Mouse (Mus musculus) cerebellum, postnatal 25 days (tissue): Measurements from ENCODE around the gene Asl.

Experiments
- DNase-seq, 2 experiments: peaks; one replicate each; pipeline ENCODE4 v3.0.0; 2021; ENCODE audit warnings: mixed read lengths in 2 of 2

The Asl gene

GRCm38 (mm10) chr5:130029142-130029897 lies at the start of gene Asl, which contains the start of gene Crcp:
Gene Asl (minus strand): TSS chr5:130029247.
Gene Crcp (plus strand): TSS chr5:130029290.
- DNase-seq: peak; percentile 93 to 96

GRCm38 (mm10) chr5:130078834-130079156 lies 49.7 kb upstream of the Asl start:
- DNase-seq: no peak

DNA sequence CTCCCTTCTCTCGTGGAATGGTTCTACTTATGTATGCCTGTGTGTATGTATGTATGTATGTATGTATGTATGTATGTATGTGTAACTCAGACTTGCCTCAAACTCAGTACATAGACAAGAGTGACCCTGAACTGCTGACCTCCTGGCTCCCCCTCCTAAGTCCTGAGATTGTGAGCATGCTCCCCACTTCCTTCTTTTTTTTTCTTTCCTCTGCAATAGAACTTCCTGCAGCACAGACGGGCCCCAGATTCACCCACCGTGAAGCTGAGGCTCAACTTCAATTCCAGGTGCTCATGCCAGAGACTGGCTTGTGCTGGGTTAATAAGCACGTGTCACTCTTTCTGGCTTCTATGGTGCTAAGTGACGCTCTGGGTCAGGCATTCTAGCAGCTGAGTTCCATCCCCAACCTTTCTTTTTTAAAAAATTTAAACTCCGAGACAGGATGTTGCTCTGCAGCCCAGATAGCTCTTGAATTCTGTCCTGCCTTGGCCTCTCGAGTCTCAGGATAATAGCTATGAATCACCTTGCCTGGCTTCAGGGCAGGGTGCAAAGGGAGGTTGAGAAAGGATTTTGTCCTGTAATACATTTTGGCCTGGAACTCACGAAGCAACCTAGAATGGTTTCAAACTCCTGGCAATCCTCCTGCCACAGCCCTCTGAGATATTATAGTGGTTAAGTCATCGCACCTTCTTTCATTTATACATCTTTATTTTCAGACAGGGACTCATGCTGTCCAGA lies 49.2 kb upstream of the Asl start:
- DNase-seq: no peak

DNA sequence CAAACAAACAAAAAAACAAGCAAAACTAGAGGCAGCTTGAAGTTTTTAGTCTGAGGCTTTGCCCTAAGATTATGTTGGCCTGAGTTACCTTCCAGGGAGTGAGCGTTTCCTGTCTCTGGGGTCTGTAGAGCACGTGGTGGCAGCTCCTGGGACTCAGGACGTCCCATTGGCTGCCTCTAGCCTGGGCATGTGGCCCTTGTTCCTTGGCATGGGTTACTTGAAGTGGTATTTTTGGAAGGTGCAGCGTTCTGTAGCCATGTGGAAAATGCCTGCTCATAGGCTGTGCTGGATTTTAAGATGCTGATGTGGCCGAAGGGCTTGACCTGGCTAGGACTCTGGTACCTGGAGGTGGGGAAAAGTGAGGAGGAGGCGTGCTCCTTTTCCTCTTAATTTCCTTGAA lies 47.3 kb upstream of the Asl start:
- DNase-seq: peak; percentile 48 to 59

DNA sequence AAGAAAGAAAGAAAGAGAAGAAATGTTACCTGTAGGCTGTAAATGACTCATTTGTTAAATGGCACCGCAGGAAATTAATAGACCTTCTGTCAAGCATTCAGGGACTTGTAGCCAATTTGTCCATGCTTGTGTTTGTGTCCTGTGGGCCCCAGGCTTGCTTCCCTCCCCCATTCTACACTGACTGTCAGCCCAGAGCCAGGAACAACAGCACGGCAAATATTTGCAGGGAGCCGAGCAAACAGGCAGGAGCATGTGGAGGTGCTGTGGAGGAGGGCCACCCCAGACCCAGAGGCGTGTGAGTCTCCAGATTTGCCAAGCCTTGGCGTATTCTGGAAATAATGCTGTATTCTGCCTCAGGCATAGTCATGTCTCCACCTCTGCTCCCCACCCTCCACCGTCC lies 45.4 kb upstream of the Asl start:
- DNase-seq: peak; percentile 51 to 56

GRCm38 (mm10) chr5:130073026-130073425 lies 44.0 kb upstream of the Asl start, which contains the start of gene Tpst1:
Gene Tpst1 (plus strand): TSS chr5:130073326.
- DNase-seq: no peak

- DNase-seq: no peak
Measured at GRCm38 (mm10) chr5:130067841-130068264, 38.8 kb upstream of the Asl start.

DNA sequence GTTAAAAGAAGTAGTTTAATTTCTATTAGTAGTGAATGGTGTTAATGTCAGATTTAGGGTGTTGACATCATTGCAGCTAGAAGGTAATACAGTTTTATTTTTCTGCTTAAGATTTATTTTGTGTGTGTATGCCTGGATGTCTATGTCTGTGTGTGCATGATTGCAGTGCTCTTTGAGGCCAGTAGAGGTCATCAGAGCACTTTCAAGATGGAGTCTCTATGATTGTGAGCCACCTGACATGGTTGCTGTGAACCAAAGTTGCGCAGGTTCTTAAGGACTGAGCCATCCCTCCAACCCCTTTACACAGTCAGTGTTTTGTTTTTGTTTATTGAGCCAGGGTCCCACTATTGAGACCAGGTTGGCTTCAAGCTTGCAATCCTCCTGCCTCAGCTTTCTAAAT lies 36.5 kb upstream of the Asl start:
- no peak for DNase-seq

- peak; percentile 78 to 81 for DNase-seq
Measured at GRCm38 (mm10) chr5:130063760-130064159, 34.7 kb upstream of the Asl start.

DNA sequence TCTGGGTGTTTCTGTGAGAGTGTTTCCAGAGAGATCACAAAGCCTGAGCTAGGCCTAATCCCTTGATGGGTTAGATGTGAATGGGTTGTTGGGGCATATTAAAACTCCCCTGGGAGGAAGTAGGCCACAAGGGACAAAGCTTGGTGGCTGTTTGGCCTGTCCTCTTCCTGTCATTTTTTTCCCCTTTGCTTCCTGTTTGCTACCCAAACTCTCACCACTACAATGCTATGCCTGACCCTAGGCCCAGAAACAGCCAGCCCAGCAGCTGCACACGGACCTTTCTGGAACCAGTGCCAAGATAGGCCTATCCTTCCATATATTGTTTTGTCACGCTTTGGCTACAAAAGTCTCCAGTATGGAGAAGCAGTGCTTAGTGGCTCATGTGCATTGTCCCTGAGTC lies 33.0 kb upstream of the Asl start:
- no peak for DNase-seq

DNA sequence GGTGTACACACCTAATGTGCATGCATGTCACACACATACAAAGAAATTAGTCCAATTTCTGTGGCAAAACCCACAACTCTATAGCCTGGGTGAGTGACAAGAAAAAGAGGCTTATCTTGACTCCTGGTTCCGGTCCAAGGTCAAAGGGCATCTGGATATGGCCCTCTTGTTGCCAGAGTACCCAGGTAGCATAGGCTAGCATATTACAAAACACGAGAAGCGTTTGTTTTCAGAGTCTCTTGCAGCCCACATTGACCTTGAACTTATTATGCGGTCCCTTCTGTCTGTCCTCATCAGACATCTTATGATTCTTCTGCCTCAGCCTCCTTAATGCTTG lies 31.2 kb upstream of the Asl start:
- DNase-seq: no peak

DNA sequence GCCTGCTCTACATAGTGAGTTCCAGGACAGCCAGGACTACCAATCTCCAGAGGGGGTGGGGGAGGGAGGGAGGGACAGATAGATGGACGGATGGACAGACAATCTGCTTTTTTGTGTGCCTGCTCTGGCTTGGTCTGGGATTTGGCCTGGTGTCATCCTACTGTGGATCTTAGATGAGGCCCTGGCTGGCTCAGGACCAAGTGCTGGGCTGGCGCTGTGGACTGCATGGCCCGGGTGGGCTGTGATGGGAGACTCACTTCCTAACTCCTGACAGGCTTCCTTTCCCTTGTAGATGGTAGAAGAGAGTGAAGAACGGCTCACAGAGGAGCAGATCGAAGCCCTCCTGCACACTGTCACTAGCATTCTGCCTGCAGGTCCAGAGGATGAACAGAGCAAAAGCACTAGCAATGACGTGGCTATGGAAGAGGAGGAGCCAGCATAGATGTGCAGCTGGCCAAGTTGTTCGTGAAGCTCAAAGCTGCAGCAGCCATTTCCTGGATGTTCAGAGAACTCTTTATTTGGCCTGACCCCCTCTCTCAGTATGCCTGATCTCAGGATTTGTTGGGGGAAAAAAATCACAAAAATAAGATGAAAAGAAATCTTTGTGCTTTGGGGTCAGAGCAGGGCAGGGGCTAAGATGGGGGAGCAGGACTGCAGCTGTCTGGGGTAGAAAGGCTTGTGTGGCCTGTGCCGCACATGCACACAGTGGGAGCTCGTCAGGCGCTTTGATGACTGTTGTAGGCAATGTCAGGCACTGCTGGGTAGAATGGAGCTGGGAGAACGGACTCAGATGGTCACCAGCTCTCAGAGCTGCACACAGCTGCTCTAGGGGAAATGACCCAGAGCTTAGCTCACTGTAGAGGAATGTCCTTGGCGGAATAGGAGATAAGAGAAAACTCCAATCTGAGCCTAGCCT lies 30.6 kb upstream of the Asl start:
- peak in 1 of 2 experiments; percentile 41 for DNase-seq

DNA sequence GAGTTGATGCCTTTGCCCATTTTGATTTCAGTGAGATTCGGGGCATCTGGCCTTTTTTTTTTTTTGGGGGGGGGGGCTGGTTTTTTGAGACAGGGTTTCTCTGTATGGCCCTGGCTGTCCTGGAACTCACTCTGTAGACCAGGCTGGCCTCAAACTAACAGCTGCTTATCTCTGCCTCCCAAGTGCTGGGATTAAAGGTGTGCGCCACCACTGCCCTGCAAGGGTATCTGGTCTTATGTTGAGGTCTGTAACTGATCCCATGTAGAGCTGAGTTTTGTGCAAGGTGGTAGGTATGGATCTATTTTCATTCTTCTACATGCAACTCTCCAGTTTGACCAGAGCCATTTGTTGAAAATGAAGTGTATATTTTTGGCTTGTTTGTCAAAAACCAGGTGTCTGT lies 27.3 kb upstream of the Asl start:
- DNase-seq: no peak

DNA sequence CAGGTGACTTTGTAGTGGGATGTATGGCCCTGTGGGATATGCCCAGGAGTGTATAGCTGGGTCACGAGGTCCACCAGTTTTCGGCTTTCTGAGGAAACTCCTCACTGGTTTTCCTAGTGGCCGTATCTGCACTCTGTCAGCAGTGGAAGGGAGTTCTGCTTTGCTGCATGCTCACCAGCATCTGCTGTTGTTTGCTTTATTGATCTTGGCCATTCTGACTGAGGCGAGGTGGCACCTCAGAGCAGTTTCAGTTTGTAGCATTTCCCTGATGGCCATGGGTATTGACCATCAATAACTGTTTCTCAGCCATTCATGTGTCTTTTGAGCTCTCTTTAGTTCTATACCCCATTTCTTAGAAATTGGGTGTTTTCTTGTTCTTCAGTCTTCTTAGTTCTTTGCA lies 26.6 kb upstream of the Asl start:
- DNase-seq: no peak

- DNase-seq: peak in 1 of 2 experiments; percentile 27
Measured at GRCm38 (mm10) chr5:130052955-130053354, 23.9 kb upstream of the Asl start.

DNA sequence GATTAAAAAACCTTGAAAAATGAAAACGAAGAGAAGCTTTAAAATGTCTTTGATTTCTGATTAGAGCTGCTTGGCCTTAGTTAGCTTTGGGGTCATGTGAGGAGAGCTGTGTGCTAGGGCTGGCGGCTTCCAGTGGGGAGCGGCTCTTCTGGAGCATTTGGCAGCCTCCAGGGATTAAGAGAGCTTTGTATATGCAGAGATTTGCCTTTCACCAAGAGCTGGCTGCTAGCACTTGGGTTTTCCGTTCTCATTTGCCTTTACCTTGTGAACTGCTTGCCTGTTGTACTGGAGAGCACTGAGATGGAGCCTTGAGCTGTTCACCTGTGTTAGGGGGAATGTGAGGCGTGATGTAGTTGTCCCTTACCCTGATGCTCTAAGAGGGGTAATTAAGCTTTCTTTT lies 23.5 kb upstream of the Asl start:
- DNase-seq: peak; percentile 31 to 41

GRCm38 (mm10) chr5:130051073-130051860 lies 22.2 kb upstream of the Asl start:
- DNase-seq: peak; percentile 39 to 51

DNA sequence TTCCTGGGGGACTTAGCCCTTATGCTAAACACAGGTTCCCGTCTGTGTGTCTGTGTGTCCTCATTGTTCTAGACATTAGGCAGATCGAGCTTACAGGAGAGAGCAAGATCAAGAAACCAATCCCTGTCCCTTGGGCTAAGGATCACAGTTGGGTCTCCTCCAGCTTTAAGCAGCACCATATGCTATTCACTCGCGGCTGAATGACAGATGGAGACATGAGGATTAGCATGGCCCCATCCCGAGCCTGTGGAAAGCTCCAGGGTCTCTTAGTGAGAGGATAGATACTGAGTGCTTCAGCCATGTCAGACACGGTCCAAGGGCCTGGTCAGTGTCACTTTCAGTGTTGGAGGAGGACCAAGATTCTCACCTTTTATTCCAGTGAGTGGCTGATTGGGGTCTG lies 21.4 kb upstream of the Asl start:
- peak; percentile 84 to 87 for DNase-seq

DNA sequence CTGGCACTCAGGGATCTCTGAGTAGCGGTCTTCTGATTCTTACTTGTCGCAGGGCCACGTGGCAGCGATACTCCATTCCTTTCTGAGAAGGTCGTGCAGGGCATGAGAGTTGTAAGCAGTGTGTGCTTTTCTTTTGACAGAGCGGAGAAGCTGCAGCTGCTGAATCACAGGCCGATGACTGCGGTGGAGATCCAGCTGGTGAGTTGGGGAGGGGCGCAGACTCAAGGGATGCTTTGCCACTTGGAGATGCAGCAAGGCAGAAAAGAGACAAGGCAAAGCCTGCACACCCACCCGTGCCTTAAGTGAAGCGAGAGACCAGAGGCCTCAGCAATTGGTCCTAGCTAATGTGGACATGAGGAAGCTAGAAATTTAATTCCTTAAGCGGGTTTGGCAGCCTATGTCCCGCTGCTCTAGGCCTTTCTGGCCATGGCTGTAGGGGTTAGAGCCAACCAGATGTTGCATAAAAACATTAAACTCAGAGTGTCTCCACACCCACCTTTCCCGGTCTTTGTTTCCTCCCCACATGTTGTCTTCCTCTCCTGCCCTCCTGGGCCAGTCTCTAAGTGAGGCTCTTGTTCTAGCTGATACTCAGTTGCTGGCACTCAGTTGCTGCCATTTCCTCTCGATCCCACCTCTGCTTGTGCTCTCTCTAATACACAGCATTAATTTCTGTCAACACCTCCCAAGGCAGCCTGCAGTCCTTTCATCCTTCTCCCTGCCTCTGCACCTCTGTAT lies 19.9 kb upstream of the Asl start:
- peak; percentile 23 to 24 for DNase-seq

GRCm38 (mm10) chr5:130047013-130047412 lies 18.0 kb upstream of the Asl start:
- DNase-seq: no peak

- no peak for DNase-seq
Measured at GRCm38 (mm10) chr5:130046589-130046988, 17.5 kb upstream of the Asl start.

DNA sequence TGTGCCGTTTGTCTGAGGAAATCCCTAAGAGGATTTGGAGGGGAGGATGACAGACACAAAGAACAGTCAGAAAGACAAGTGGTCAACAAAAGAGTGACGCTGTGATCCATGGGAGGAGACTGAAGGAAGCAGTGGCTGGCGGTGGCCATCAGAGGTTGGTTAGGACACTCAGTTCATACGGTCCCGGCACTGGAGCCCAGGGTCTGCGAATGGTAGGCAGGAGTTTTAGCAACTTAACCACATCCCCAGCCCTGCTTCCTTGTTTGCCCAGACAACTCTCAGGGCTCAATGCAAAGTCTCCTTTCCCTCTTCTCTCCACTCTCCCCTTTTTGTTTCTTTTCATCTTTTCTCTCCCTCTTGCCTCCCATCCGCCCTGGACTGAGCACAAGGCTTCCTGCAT lies 17.1 kb upstream of the Asl start:
- no peak for DNase-seq
